Mouse (Mus musculus): Measurements from ENCODE around the gene Aldh3b1.

GRCm38 (mm10) chr19:3935032-3935895, 5.7 kb upstream of the Aldh3b1 start, which contains the start of gene Unc93b1:
- TF ChIP-seq POLR2A (IDR thresholded peaks at IDR 0.05; ENCODE audit: borderline replicate concordance, extremely low read depth, insufficient read depth, insufficient read length, poor library complexity, severe bottlenecking) (no peak), CTCF (IDR thresholded peaks at IDR 0.05; ENCODE audit: borderline replicate concordance, extremely low read depth, insufficient read depth, insufficient read length) (no peak)

Measured in brain, embryonic 14.5 days (tissue).